Mouse (Mus musculus): ENCODE results near the gene Fancc. TPM values are rescaled to one million over a fixed set of nuclear protein-coding genes. Genes with fewer than 3 reads are reported as not detected.
A peak's percentile ranks its signal among the peaks of the same experiment; 100 is the strongest.

Fancc gene
- polyA plus RNA-seq, 1 experiment from 2014 or later, result 21.8 TPM

DNA sequence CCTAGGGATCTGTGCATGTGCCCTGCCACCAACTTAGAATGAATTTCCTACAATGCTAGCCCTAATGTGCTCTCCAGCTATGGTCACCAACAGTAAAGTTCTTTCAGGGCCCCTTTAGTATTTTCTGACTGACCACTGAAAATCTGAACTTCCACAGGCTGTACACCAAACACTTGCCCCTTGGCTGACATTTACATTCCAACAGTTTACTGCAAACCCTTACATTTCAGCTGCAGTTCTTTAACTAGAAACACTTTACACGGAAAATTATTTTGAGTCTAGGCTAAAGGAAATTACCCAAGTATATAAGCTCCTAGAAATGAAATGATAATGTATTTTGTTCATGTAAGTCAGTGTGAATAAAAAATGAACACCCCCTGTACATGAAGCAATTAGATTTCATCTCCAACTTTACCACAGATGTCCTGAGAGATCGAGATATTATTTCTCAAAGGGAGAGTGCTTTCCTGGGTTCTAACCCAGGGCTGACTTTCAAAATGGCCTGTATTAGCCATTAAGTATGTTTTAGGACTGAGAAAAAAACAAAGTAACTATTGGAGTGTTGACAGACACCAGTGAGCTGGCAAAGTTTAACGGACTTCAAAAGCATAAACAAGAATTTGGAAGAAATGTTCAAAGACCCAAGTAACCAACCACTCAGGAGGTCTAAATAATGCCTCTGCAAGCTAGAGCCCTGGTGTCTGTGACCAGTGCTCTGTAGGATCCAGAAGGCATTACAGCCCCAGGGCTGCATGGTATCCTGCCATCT, 32.7 kb upstream of the Fancc start:
- Histone ChIP-seq H3K4me1 (peaks cover 48% of the 10 kb centered on the region), H3K36me3 (peaks cover 100% of the 10 kb centered on the region)

DNA sequence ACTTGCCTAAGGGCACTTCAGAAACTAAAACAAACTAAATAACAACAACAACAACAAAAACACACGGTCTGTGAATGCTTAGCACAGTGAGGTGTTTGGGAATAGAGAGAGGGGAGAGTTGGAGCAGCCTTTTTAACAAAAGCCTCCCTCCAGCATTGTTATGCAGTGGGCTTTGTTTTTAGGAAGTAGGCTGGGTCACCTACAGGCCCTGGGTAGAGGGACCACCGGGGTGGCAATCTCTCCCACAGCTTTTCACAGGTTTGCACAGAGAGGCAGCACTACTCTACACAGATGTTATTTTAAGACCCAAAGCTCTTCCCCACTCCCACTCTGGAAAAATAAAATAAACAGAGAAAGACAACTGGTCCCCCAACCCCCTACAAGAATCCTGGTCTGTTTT, 31.8 kb upstream of the Fancc start:
- H3K27me3 ChIP-seq, result no peaks in the 10 kb centered on the region
- H3K36me3 ChIP-seq, result peaks cover 100% of the 10 kb centered on the region
- H3K4me1 ChIP-seq, result peaks cover 56% of the 10 kb centered on the region
- H3K4me2 ChIP-seq, result no peak overlapping the region
- no peak overlapping the region for H3K4me3 ChIP-seq (replicated peaks)
- no peaks in the 10 kb centered on the region for H3K9me3 ChIP-seq (replicated peaks)
- 20% methylated on average over 2 of the region's 2 CpGs for WGBS
- ATAC-seq (replicated peaks; ENCODE audit: low FRiP score), result no peak
- H3K9ac ChIP-seq, result no peak overlapping the region
- no peak overlapping the region; the same call in 1 of the 2 replicates for H3K27ac ChIP-seq

More for the DNA sequence above, 32.7 kb upstream of the Fancc start:
- WGBS, result 51% methylated on average over 3 of the region's 3 CpGs
- no peak overlapping the region for H3K4me2 ChIP-seq
- ATAC-seq (replicated peaks; ENCODE audit: low FRiP score), result no peak
- no peaks in the 10 kb centered on the region for H3K9me3 ChIP-seq (replicated peaks)
- H3K27me3 ChIP-seq, result no peaks in the 10 kb centered on the region
- H3K9ac ChIP-seq, result no peak overlapping the region
- H3K27ac ChIP-seq, result no peak overlapping the region
- no peak overlapping the region for H3K4me3 ChIP-seq (replicated peaks)

DNA sequence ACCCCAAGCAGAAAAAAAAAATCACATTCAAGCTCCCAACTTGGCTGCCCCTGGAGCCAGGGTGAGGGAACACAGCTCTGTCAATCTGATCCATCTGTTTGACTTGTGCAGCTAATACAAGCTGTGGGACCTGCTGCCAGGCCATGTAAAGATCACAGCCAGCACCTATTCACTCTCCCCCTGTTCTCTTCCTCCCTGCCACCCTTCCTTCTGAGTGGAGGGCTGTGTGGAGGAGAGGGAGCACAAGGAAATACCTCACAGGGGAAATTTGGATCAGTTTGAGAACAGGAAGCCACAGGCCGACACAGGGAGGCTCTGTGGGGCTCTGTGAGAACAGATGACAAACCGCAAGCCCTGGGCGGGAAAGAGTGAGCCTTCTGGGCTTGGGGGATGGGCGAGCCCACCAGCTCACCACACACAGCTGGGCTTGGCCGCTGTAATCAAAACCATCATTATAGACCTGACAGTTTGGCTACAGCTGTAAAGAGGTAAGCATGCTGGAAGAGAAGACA, 31.1 kb upstream of the Fancc start:
- peaks cover 99% of the 10 kb centered on the region for H3K36me3 ChIP-seq
- no peak overlapping the region for H3K4me3 ChIP-seq (replicated peaks)
- 9% methylated on average over 5 of the region's 5 CpGs for WGBS
- H3K9me3 ChIP-seq (replicated peaks), result no peaks in the 10 kb centered on the region
- H3K27ac ChIP-seq, result no peak overlapping the region; the same call in 1 of the 2 replicates
- peak; percentile 70 for ATAC-seq (replicated peaks; ENCODE audit: low FRiP score)
- H3K4me2 ChIP-seq, result no peak overlapping the region
- H3K4me1 ChIP-seq, result peaks cover 60% of the 10 kb centered on the region
- H3K9ac ChIP-seq, result no peak overlapping the region
- no peaks in the 10 kb centered on the region for H3K27me3 ChIP-seq

DNA sequence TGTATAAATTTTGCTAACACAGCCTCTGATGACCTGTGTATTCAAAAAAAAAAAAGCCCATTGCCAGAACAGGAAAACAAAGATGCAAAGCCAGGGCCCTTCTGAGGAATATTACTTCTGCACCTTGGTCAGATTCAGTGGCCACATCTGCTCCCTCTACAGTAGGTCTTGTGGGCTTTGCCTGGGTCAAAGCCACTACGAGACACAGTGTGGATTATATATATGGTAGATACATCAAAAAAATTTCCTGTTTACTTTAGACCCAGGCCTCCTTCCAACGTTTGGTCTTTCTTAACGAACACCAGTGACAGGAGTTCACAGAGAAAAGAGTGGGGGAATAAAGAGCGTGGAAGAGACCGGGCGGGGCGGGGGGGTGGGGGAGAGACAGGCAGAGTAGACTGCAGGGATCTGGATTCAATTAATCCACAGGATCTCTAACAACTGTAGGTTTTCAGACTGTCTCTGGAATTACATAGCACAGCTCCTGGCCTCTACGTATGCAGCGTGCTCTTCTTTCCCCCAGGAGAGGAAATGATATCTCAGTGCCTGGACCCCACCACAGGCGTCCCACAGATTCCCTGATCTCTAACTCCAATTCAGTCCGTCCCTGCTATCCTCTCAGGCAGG, 28.6 kb upstream of the Fancc start:
- no peak overlapping the region for H3K4me3 ChIP-seq (replicated peaks)
- H3K9me3 ChIP-seq (replicated peaks), result no peaks in the 10 kb centered on the region
- 53% methylated on average over 11 of the region's 11 CpGs for WGBS
- no peak overlapping the region for H3K9ac ChIP-seq
- H3K27ac ChIP-seq, result peak overlapping the region; percentile 78
- no peak for ATAC-seq (replicated peaks; ENCODE audit: low FRiP score)
- H3K36me3 ChIP-seq, result peaks cover 96% of the 10 kb centered on the region
- peaks cover 67% of the 10 kb centered on the region for H3K4me1 ChIP-seq
- H3K4me2 ChIP-seq, result no peak overlapping the region
- H3K27me3 ChIP-seq, result no peaks in the 10 kb centered on the region

DNA sequence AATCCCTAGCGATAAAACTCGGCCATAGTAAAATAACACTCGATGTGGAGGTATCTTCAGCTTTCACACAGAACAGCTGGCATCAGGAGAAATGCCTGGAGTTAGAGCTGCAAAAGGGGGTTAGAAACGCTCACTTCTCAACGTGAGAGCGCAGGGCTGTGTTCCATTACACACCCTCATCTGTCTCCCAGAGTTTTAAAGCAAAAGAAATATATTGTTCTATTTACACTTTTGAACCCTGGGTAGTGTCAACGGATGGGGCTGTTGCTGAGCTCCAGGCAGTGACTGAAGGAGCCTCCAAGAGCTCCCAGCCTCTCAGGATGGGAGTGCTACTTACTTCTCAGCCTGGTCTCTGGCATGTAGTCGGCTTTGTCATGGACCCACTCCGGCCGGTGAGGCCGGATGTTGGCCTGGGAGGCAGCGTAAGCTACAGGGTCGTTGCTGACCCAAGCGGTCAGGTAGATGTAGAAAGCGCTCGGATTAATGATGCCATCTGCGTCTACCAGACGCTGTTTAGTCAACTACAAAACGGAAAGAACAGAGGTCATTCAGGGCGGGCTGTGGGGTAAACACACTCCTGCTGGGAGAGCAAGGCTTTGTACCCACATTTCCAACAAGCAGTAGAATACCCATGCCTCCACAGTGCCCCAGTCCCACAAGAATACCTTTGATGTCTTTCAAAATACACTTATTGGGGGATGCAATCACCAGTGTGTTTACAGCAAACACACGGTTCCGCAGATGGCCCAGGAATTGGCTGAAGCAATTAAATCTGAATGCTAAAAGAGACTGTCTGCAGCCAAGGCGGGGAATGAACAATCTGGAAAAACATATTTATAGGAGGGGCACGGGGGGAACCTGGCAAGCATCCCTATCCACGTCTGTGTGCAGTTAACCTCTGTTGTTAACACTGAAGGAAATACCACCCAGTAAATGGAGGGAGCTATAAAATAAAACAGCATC, 27.8 kb upstream of the Fancc start:
- Histone ChIP-seq H3K4me1 (peaks cover 63% of the 10 kb centered on the region), H3K9ac (no peak overlapping the region), H3K36me3 (peaks cover 96% of the 10 kb centered on the region), H3K27ac (peak overlapping the region; percentile 78), H3K4me3 (replicated peaks) (no peak overlapping the region), H3K27me3 (no peaks in the 10 kb centered on the region), H3K4me2 (no peak overlapping the region), H3K9me3 (replicated peaks) (no peaks in the 10 kb centered on the region)
- 49% methylated on average over 25 of the region's 25 CpGs for WGBS
- ATAC-seq (replicated peaks; ENCODE audit: low FRiP score), result 0 out of 2 replicates have a peak, but pooled peaks have one; percentile 14

DNA sequence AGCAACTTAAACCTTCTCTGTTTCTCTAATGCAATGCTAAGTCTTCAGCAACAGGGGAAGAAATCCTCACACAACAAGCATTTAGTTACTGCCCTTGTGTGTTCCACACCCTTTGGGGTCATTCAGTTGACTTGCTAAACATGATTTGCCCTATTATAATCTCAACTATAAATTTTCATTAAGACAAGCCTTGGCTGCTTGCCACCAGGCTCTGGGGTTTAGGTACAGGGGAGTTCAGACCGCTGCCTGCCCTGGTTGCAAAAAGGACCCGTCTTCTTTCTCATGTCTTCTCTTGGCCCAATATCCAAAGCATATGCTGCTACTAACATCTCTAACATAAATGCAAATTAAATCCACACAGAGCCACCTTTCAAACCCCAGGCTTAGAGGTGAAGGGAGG, 27.0 kb upstream of the Fancc start:
- Histone ChIP-seq H3K4me3 (replicated peaks) (no peak overlapping the region), H3K27ac (no peak overlapping the region), H3K4me1 (peaks cover 57% of the 10 kb centered on the region), H3K27me3 (no peaks in the 10 kb centered on the region), H3K9ac (no peak overlapping the region), H3K9me3 (replicated peaks) (no peaks in the 10 kb centered on the region), H3K36me3 (peaks cover 96% of the 10 kb centered on the region), H3K4me2 (no peak overlapping the region)
- WGBS, result 54% methylated on average over 2 of the region's 2 CpGs
- ATAC-seq (replicated peaks; ENCODE audit: low FRiP score), result no peak

DNA sequence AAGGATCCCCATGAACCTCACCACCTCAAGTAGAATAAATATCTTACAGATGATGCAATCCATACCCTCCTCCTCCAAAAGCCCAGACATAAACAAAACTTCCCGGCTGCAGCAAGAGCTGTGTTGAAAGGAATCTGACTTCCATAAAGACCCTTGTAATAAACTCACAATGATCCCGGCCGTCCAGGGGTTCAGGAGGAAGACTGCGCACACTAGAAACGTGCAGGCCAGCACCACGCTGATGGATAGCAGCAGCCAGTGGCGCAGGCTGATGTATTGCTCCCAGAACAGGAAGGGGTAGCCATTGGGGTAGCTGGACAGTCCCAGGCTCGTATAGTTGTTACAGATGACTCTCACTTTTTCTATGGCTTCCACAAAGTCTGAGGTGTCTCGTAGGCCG, 25.8 kb upstream of the Fancc start:
- Histone ChIP-seq H3K4me3 (replicated peaks) (no peak overlapping the region), H3K4me2 (no peak overlapping the region), H3K36me3 (peaks cover 96% of the 10 kb centered on the region), H3K9ac (no peak overlapping the region), H3K27me3 (no peaks in the 10 kb centered on the region), H3K27ac (no peak overlapping the region), H3K9me3 (replicated peaks) (no peaks in the 10 kb centered on the region), H3K4me1 (peaks cover 45% of the 10 kb centered on the region)
- no peak for ATAC-seq (replicated peaks; ENCODE audit: low FRiP score)
- 52% methylated on average over 10 of the region's 10 CpGs for whole genome bisulfite sequencing

DNA sequence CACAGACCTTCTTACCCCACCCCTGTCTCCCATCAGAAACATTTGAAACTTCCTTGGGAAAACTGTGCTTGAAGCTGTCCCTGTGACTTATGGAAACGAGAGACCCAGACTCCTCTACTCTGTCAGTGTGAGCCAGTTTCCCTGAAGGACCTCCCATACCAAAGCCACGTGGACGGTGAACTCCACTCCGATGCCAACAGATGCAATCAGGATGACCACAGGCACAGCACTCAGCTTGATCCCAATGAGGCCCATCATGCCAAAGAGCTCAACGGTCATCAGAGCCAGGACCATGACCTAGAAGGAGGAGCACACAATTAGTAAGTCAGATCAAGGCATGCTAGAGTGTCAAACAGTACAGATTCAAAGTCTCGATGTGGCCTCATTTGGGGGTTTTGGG, 23.0 kb upstream of the Fancc start:
- WGBS, result 90% methylated on average over 6 of the region's 6 CpGs

DNA sequence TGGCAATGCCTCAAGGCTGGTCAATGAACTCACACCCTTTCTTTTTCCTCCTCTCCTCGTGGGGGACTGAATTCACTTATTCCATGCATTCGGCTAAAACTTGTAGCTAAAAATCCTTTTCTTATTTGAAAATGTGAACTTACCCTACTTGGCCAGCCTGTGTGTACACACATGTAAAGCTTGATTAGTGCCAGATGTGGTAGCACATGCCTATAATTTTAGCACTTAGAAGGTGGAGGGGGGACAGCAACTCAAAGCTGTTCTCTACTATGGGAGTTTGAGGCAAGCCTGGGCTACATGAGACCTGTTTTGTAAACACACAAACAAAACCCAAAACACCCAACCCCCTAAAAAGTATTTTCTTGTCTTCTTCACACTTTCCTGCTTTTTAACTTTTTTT, 19.5 kb upstream of the Fancc start:
- no peak for ATAC-seq (replicated peaks; ENCODE audit: low FRiP score)
- H3K27ac ChIP-seq, result no peak overlapping the region

More for the DNA sequence above, 23.0 kb upstream of the Fancc start:
- no peak for ATAC-seq (replicated peaks; ENCODE audit: low FRiP score)
- no peak overlapping the region for H3K4me3 ChIP-seq (replicated peaks)
- H3K27ac ChIP-seq, result no peak overlapping the region
- no peak overlapping the region for H3K9ac ChIP-seq
- no peak overlapping the region for H3K4me2 ChIP-seq
- no peaks in the 10 kb centered on the region for H3K27me3 ChIP-seq
- no peaks in the 10 kb centered on the region for H3K9me3 ChIP-seq (replicated peaks)
- peaks cover 96% of the 10 kb centered on the region for H3K36me3 ChIP-seq
- peaks cover 23% of the 10 kb centered on the region for H3K4me1 ChIP-seq

DNA sequence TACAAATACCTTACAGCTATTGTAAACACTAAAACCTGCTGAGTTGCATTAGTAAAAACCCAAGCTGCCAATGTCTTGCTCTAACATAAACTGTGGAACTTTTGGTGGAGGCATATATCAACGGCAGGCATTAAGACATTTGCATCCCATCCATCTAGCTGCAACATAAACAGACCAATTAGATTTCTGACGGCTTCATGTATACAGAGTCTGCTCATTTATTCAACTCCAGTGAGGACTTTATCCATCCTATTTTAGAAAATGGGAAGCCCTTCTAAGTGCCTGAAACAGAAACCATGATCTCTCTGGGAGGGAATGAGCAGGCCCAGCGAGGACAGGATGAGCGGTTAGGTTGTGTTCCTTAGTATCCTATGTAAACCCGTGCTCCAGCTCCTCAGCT, 18.5 kb upstream of the Fancc start:
- no peak for ATAC-seq (replicated peaks; ENCODE audit: low FRiP score)
- Histone ChIP-seq H3K9me3 (replicated peaks) (no peaks in the 10 kb centered on the region), H3K36me3 (peaks cover 100% of the 10 kb centered on the region), H3K27ac (no peak overlapping the region), H3K27me3 (no peaks in the 10 kb centered on the region), H3K4me3 (replicated peaks) (no peak overlapping the region), H3K9ac (no peak overlapping the region), H3K4me2 (no peak overlapping the region), H3K4me1 (0 out of 2 replicates have a peak, but pooled peaks cover 3% of the 10 kb centered on the region)
- WGBS, result 77% methylated on average over 5 of the region's 5 CpGs

More for the DNA sequence above, 19.5 kb upstream of the Fancc start:
- H3K4me3 ChIP-seq (replicated peaks), result no peak overlapping the region
- H3K9me3 ChIP-seq (replicated peaks), result no peaks in the 10 kb centered on the region
- WGBS, result 86% methylated on average over 2 of the region's 2 CpGs
- 0 out of 2 replicates have a peak, but pooled peaks cover 3% of the 10 kb centered on the region for H3K4me1 ChIP-seq
- H3K4me2 ChIP-seq, result no peak overlapping the region
- no peak overlapping the region for H3K9ac ChIP-seq
- H3K36me3 ChIP-seq, result peaks cover 97% of the 10 kb centered on the region
- no peaks in the 10 kb centered on the region for H3K27me3 ChIP-seq

DNA sequence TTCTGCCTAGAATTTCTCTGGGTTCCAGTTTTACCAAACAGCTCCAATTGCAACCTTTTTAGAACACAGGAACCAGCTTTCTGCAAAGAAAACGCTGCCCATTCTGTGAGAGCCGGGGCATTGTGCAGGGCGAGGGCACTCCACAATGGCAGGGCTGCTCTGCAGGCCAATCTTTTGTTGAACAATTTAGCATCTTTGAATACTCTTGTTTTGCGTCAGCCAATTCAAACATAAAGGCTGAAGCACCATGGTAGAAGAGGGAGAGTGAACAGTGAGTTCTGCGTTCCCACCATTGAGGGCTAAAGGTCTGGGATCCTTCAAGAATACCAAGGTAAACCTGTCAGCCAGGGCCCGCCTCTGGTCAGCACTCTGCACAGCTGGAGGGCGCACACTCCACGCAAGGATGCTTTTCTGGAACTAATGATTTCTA, 17.9 kb upstream of the Fancc start:
- no peaks in the 10 kb centered on the region for H3K9me3 ChIP-seq (replicated peaks)
- no peak for ATAC-seq (replicated peaks; ENCODE audit: low FRiP score)
- H3K36me3 ChIP-seq, result peaks cover 100% of the 10 kb centered on the region
- WGBS, result 72% methylated on average over 8 of the region's 8 CpGs
- H3K9ac ChIP-seq, result no peak overlapping the region
- H3K4me2 ChIP-seq, result no peak overlapping the region
- no peak overlapping the region for H3K4me3 ChIP-seq (replicated peaks)
- no peaks in the 10 kb centered on the region for H3K27me3 ChIP-seq
- H3K4me1 ChIP-seq, result 0 out of 2 replicates have a peak, but pooled peaks cover 3% of the 10 kb centered on the region
- no peak overlapping the region for H3K27ac ChIP-seq
